Mouse (Mus musculus) ES-Bruce4 (cell line): ENCODE data around the gene Rmnd5a. TPM values are rescaled to one million over a fixed set of nuclear protein-coding genes. Genes with fewer than 3 reads are reported as not detected.

ENCODE experiments used
- H3K27ac ChIP-seq: 2 replicates; pipeline ENCODE4 v1.5.1; 2012; ENCODE audit warnings: low read length, inconsistent platforms; ENCODE audit not compliant: insufficient read depth
- H3K27me3 ChIP-seq: 2 replicates; pipeline ENCODE4 v1.6.1; 2012; ENCODE audit warnings: mild to moderate bottlenecking, low read length, inconsistent platforms; ENCODE audit not compliant: control insufficient read depth, poor library complexity, insufficient read depth, severe bottlenecking
- H3K36me3 ChIP-seq: 2 replicates; pipeline ENCODE4 v1.6.1; 2012; ENCODE audit warnings: inconsistent platforms, mild to moderate bottlenecking, low read length, moderate library complexity; ENCODE audit not compliant: control insufficient read depth, poor library complexity, insufficient read depth, severe bottlenecking
- H3K4me1 ChIP-seq: one replicate; pipeline ENCODE4 v1.8.1; 2011; ENCODE audit warnings: low read length; ENCODE audit not compliant: control insufficient read depth, insufficient read depth
- H3K4me3 ChIP-seq: 2 replicates; pipeline ENCODE4 v1.5.1; 2011; ENCODE audit warnings: low read depth, mild to moderate bottlenecking, low read length
- H3K9ac ChIP-seq: 2 replicates; pipeline ENCODE4 v1.6.1; 2012; ENCODE audit warnings: low read depth, mild to moderate bottlenecking, inconsistent platforms; ENCODE audit not compliant: poor library complexity, severe bottlenecking
- H3K9me3 ChIP-seq: replicated peaks from 2 replicates; pipeline ENCODE4 v1.6.1; 2012; ENCODE audit warnings: mild to moderate bottlenecking, low read length, inconsistent platforms; ENCODE audit not compliant: control insufficient read depth, poor library complexity, insufficient read depth, severe bottlenecking
- CTCF ChIP-seq: IDR thresholded peaks from one replicate; pipeline ENCODE4 v1.8.1; 2011; ENCODE audit warnings: low read depth, low read length
- EP300 ChIP-seq: IDR thresholded peaks from 2 replicates; pipeline ENCODE4 v1.6.1; 2011; ENCODE audit warnings: low read depth, low read length; ENCODE audit not compliant: insufficient read depth
- POLR2A ChIP-seq: IDR thresholded peaks from one replicate; pipeline ENCODE4 v1.8.1; 2011; ENCODE audit warnings: low read length; ENCODE audit not compliant: insufficient read depth
- polyA plus RNA-seq: library from polyadenylated mRNA; stranded (reverse); fragments of >200 nt; gene quantifications from 2 replicates; pipeline ENCODE4 v1.2.4, GENCODE M21; 2011; ENCODE audit warnings: low read depth; ENCODE audit not compliant: missing spikeins, insufficient read depth, insufficient read length

The Rmnd5a gene
- 80.3 and 86.1 TPM in 2 replicates for polyA plus RNA-seq

DNA sequence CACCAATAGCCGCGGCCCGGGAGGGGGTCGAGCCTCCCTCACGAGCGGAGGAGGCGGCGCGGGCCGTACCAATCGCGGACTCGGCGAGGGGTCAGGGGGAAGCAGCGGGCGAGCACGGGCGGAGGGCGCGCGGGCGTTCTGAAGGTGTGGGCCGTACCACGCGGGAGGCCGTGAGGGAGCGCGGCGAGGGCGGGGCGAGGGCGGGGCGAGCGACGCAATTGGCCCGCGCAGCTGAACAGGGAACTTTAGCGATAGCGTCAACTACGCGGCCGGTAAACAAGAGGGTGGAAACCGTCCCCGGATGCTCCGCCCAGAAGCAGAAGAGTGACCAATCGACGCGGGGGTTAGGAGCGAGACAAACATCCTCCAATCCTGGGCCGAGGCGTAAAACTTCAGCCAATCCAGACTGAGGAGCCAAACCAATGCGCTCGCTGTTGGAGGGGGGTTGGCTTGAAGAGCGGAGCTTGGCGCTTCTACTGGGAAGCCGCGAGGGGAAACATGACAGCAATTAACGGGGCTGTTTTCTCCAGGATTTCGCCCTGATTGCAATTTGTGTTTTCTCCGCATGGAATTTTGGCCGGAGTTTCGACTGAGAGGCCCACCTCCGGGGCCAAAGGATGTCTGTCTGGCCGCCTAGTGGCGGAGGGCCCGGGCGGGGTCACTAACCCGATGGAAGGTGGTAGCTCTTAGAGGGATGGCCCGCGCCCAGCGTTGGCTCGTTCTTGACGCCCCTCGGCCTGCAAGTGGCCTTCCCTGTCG lies at the start of gene Rmnd5a:
TSS of gene Rmnd5a (minus strand) at position 146 of the 759 bp plus-strand sequence.
- peak within 1 kb of the TSS; percentile 64 for H3K27ac ChIP-seq
- H3K4me3 ChIP-seq: peak within 1 kb of the TSS; percentile 97
- H3K36me3 ChIP-seq: no peaks in the 10 kb centered on the region
- peaks cover 2% of the 10 kb centered on the region for H3K4me1 ChIP-seq
- no peak for TF ChIP-seq EP300
- no peak for TF ChIP-seq CTCF
- no peak for TF ChIP-seq POLR2A
- no peaks in the 10 kb centered on the region for H3K9me3 ChIP-seq
- H3K9ac ChIP-seq: peak within 1 kb of the TSS; percentile 91
- H3K27me3 ChIP-seq: no peaks in the 10 kb centered on the region

DNA sequence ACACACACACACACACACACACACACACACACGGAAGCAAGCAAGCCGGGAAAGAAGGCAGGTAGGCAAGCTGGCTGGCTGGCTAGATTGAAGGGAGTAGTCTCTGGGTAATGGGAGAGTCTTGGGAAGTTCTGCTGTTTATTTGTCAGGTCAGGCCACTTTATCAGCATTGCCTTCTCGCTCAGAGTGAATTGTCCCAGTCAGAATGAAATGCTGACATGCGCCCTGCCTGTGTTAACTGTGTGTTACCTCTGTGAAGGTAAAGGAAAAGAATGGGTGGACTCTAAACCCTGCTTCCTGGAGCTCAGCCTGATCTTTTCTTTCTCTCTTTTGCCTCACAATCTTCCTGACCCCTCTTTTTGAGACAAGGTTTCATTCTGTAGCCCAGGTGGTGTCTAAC lies 47.5 kb upstream of the Rmnd5a start:
- Histone ChIP-seq H3K36me3 (no peaks in the 10 kb centered on the region), H3K4me1 (no peaks in the 10 kb centered on the region)

DNA sequence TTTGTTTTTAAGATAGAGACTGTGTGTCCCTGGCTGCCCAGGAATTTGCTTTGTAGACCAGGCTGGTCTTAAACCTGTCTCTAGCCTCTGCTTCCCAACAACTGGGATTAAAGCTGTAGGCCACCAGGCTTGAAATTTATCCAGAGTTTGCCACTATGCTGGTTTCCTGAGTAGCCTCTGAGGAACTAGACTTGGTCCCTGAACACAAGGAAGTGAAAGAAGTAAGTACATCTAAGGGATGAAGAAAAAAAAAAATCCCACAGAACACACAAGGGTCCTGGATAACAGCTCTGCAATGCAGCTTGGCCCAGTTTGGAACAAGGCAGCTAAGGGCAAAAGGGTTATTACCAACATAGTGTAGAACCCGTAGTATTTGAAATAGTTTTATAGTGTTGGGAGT lies 46.4 kb upstream of the Rmnd5a start:
- no peak for TF ChIP-seq POLR2A
- no peak for TF ChIP-seq CTCF
- Histone ChIP-seq H3K4me3 (no peak overlapping the region), H3K9ac (no peak overlapping the region), H3K9me3 (no peaks in the 10 kb centered on the region), H3K27me3 (0 out of 2 replicates have a peak, but pooled peaks cover 2% of the 10 kb centered on the region), H3K27ac (no peak overlapping the region), H3K36me3 (no peaks in the 10 kb centered on the region), H3K4me1 (no peaks in the 10 kb centered on the region)

More for the DNA sequence above, 47.5 kb upstream of the Rmnd5a start:
- no peak overlapping the region for H3K9ac ChIP-seq
- H3K27me3 ChIP-seq: 0 out of 2 replicates have a peak, but pooled peaks cover 2% of the 10 kb centered on the region
- H3K4me3 ChIP-seq: no peak overlapping the region
- H3K9me3 ChIP-seq: no peaks in the 10 kb centered on the region
- H3K27ac ChIP-seq: no peak overlapping the region
- no peak for TF ChIP-seq CTCF
- TF ChIP-seq EP300: no peak
- no peak for TF ChIP-seq POLR2A

DNA sequence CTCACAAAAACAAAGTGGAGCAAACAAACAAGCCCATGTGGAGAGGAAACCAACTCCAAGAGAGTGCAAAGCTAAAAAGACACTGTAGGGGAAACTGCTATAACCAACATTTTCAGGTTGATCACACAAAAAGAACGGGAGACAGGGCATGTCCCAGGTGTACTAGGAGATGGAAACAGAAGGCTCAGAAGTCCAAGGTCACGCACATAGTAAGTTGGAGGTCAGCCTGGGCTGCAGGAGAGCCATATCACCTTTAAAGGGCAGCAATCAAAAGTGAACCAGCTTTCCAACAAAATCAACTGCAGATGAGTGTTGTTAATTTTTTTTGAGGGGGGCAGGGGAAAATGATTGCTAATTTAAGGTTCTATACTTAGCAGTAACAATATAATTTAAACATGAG lies 45.8 kb upstream of the Rmnd5a start:
- Histone ChIP-seq H3K9me3 (no peaks in the 10 kb centered on the region), H3K27me3 (0 out of 2 replicates have a peak, but pooled peaks cover 2% of the 10 kb centered on the region), H3K9ac (no peak overlapping the region), H3K27ac (no peak overlapping the region), H3K36me3 (no peaks in the 10 kb centered on the region), H3K4me1 (no peaks in the 10 kb centered on the region), H3K4me3 (no peak overlapping the region)
- TF ChIP-seq POLR2A (no peak), CTCF (no peak), EP300 (no peak)

DNA sequence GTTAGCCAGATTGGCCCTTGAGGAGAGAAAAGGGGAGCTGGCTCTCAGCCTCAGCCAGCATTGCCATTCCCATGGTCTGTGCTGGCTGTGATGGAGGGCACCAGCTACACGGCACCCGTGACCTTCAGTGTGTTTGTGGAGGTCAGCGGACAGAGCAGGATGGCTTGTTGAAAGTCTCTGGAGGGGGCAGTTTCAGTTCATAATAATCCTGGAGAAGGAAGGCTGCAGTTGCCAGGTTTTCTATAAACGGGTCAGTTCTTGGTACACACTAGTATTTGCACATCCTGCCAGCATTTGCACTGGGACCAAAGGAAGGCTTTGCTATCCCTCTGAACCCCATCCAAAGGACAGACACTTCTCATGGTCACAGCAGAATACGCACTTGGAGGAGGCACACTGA lies 44.8 kb upstream of the Rmnd5a start:
- no peak for TF ChIP-seq POLR2A
- no peak for TF ChIP-seq CTCF
- TF ChIP-seq EP300: no peak
- H3K9me3 ChIP-seq: no peaks in the 10 kb centered on the region
- no peaks in the 10 kb centered on the region for H3K4me1 ChIP-seq
- 0 out of 2 replicates have a peak, but pooled peaks cover 2% of the 10 kb centered on the region for H3K27me3 ChIP-seq
- H3K27ac ChIP-seq: no peak overlapping the region
- H3K9ac ChIP-seq: no peak overlapping the region
- no peaks in the 10 kb centered on the region for H3K36me3 ChIP-seq
- no peak overlapping the region for H3K4me3 ChIP-seq

DNA sequence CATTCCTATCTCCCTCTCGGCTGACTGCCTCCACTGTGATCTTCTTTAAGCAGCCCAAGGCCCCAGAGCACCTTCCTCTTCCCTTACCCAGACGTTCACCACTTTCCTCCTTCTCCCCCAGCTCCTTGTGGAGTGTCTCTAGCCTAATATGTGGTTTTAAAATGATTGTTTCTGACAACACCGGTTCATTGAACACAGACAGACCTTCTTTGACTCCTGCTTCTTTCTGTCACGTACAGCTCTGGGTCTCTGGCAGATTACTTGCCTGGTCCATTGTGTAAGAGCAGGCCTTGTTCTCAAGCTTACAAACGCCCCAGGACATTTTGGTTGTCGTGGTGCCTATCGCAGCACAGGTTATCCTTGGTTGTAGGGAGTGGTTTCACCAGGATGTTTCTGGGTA lies 40.7 kb upstream of the Rmnd5a start:
- H3K9me3 ChIP-seq: peaks cover 3% of the 10 kb centered on the region; the same call in 1 of the 2 replicates
- H3K27me3 ChIP-seq: no peaks in the 10 kb centered on the region
- H3K4me3 ChIP-seq: no peak overlapping the region
- TF ChIP-seq EP300 (no peak), CTCF (no peak), POLR2A (no peak)
- no peaks in the 10 kb centered on the region for H3K4me1 ChIP-seq
- no peak overlapping the region for H3K27ac ChIP-seq
- H3K36me3 ChIP-seq: no peaks in the 10 kb centered on the region
- no peak overlapping the region for H3K9ac ChIP-seq
